In the genomic region with DNA sequence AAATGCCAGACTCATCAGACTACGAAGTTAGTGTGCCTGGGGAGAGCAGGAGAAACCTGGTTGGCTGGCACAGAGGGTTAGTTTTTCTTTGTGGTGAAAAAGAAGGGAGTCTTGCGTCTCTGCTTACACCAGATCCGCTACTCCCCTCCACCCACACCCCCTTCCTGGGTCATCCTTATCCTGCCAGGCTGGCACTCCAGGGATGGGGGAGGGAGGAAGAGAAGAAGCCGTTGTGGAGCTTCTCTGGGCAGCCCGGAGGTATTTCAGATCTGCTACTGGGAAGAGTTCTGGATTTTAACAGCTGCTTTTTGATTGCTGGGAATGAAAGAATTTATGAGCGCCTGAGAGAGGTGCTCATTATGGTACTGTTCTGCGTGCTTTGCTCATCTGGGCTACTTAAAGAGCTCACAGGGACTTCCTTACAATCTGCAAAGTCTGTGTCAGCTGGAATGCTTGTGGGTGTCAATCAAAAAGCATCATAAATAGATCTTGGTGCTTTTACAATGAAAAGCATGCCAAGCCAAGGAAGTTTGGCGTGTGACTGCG, we compare ENCODE assay signal across 8 mouse cellular contexts. TPM values are rescaled to one million over a fixed set of nuclear protein-coding genes. Genes with fewer than 3 reads are reported as not detected.
DNase-seq lines count a peak whose midpoint lies in the region; ATAC-seq and TF ChIP-seq lines count a peak whose summit lies in the region.

No protein-coding gene starts in this region.

- DNase-seq in layer of hippocampus, adult 2 months (ENCODE audit: low spot score in 2 of 2) = no peak
- no peak for DNase-seq in layer of hippocampus, adult 8-10 months (ENCODE audit: low spot score in 2 of 2)
- DNase-seq in adipocyte (ENCODE audit: low spot score) = peak; percentile 52
- DNase-seq in kidney, postnatal 0 days (ENCODE audit: low spot score) = peak; percentile 87
- DNase-seq in mesoderm, embryonic 11.5 days (ENCODE audit: low read depth, low spot score) = peak; percentile 45
- DNase-seq in spleen, postnatal 10 days (ENCODE audit: low spot score in 2 of 2) = no peak

- WGBS in forebrain, embryonic 13.5 days = 6% methylated on average over 9 of the region's 9 CpGs
- WGBS in kidney, postnatal 0 days = 4% methylated on average over 9 of the region's 9 CpGs

- no peaks in the 10 kb centered on the region for H3K27me3 ChIP-seq in forebrain, embryonic 13.5 days
- no peaks in the 10 kb centered on the region for H3K27me3 ChIP-seq in kidney, postnatal 0 days (ENCODE audit: insufficient read depth, low read length)

- peaks cover 38% of the 10 kb centered on the region for H3K4me1 ChIP-seq in forebrain, embryonic 13.5 days
- peaks cover 25% of the 10 kb centered on the region for H3K4me1 ChIP-seq in kidney, postnatal 0 days (replicated peaks; ENCODE audit: insufficient read depth, low read length)

- peak overlapping the region; percentile 96 for H3K4me2 ChIP-seq in forebrain, embryonic 13.5 days
- H3K4me2 ChIP-seq in kidney, postnatal 0 days (ENCODE audit: low read length) = peak overlapping the region; percentile 84

- ATAC-seq in forebrain, embryonic 13.5 days = peak; percentile 7; the same call in 1 of the 2 replicates
- ATAC-seq in kidney, postnatal 0 days (replicated peaks; ENCODE audit: low FRiP score, low read depth) = peak; percentile 52
- ATAC-seq in inflammation-experienced regulatory T-cells, adult 6 months = no peak

- peak overlapping the region; percentile 95 for H3K27ac ChIP-seq in layer of hippocampus, adult 2 months
- H3K27ac ChIP-seq in forebrain, embryonic 13.5 days = peak overlapping the region; percentile 17; the same call in 1 of the 2 replicates
- peak overlapping the region; percentile 99 for H3K27ac ChIP-seq in kidney, postnatal 0 days

- H3K36me3 ChIP-seq in forebrain, embryonic 13.5 days (ENCODE audit: poor library complexity, severe bottlenecking) = no peaks in the 10 kb centered on the region
- no peaks in the 10 kb centered on the region for H3K36me3 ChIP-seq in kidney, postnatal 0 days (ENCODE audit: insufficient read depth, low read length)

- H3K9me3 ChIP-seq in forebrain, embryonic 13.5 days (replicated peaks) = no peaks in the 10 kb centered on the region
- H3K9me3 ChIP-seq in kidney, postnatal 0 days (replicated peaks; ENCODE audit: low read length) = no peaks in the 10 kb centered on the region

- H3K9ac ChIP-seq in forebrain, embryonic 13.5 days = peak overlapping the region; percentile 91
- peak overlapping the region; percentile 98 for H3K9ac ChIP-seq in kidney, postnatal 0 days (ENCODE audit: low read depth, low read length)

- H3K4me3 ChIP-seq in layer of hippocampus, adult 2 months = peak overlapping the region; percentile 85
- peak overlapping the region; percentile 87 for H3K4me3 ChIP-seq in forebrain, embryonic 13.5 days
- peak overlapping the region; percentile 98 for H3K4me3 ChIP-seq in kidney, postnatal 0 days (replicated peaks; ENCODE audit: low read depth, low read length)

- no peak for TF ChIP-seq CTCF in layer of hippocampus, adult 2 months (conservative IDR thresholded peaks at IDR 0.05)
- TF ChIP-seq CTCF in kidney, postnatal 0 days (IDR thresholded peaks at IDR 0.05; ENCODE audit: low read depth) = no peak

RNA-seq across cellular contexts. Expression of a gene that starts 1.7 kb away (rescaled TPM):
- total RNA-seq in layer of hippocampus, adult 2 months (2021) = 100 to 1,000 TPM; 118 to 124 TPM
- 100 to 1,000 TPM in 2 of 4 experiments, 10 to 100 TPM in 2; 94.9 to 115 (median 106) TPM for total RNA-seq in layer of hippocampus, adult 8-10 months (2022)
- 12.7 and 16.8 TPM in 2 replicates for polyA plus RNA-seq in forebrain, embryonic 13.5 days (2015; fragmentation: Nextera tagmentation; extraction: Ambion mirVana)
- 29.8 and 34.5 TPM in 2 replicates for polyA plus RNA-seq in kidney, postnatal 0 days (2015; fragmentation: Nextera tagmentation; extraction: Ambion mirVana)
- polyA plus RNA-seq in inflammation-experienced regulatory T-cells, adult 6 months (2017; shearing (Covaris generic)) = 10 to 100 TPM in 1 of 3 experiments, 1 to 10 TPM in 2; 4.7 to 13.5 (median 9.6) TPM

Comparison
In these comparisons a context has a peak if more than half of its experiments do, and no peak if none do; other contexts are left out.
1. DNase-seq: peak in adipocyte (single experiment), kidney, postnatal 0 days (single experiment) and mesoderm, embryonic 11.5 days (single experiment); none in layer of hippocampus, adult 2 months (0 of 2), layer of hippocampus, adult 8-10 months (0 of 2) and spleen, postnatal 10 days (0 of 2).
2. H3K27ac ChIP-seq: peak in every context shown above with its lines; median percentile 99 in kidney, postnatal 0 days; 95 in layer of hippocampus, adult 2 months; 17 in forebrain, embryonic 13.5 days.
3. Peak in every context shown above with its lines, with median percentiles within 50 percentile points of each other: H3K4me3 ChIP-seq.